Mouse (Mus musculus) T-helper 1 cell (primary cell): ENCODE data around the gene Tbcd.

Source experiments
- in situ Hi-C: fragments of 300-600 bp; cut with MboI, MseI; formaldehyde crosslinking; loops from one replicate; pipeline ENCODE4 v1.15.1; 2025; ENCODE audit warnings: high pct_unique_total_duplicates

Tbcd gene

DNA sequence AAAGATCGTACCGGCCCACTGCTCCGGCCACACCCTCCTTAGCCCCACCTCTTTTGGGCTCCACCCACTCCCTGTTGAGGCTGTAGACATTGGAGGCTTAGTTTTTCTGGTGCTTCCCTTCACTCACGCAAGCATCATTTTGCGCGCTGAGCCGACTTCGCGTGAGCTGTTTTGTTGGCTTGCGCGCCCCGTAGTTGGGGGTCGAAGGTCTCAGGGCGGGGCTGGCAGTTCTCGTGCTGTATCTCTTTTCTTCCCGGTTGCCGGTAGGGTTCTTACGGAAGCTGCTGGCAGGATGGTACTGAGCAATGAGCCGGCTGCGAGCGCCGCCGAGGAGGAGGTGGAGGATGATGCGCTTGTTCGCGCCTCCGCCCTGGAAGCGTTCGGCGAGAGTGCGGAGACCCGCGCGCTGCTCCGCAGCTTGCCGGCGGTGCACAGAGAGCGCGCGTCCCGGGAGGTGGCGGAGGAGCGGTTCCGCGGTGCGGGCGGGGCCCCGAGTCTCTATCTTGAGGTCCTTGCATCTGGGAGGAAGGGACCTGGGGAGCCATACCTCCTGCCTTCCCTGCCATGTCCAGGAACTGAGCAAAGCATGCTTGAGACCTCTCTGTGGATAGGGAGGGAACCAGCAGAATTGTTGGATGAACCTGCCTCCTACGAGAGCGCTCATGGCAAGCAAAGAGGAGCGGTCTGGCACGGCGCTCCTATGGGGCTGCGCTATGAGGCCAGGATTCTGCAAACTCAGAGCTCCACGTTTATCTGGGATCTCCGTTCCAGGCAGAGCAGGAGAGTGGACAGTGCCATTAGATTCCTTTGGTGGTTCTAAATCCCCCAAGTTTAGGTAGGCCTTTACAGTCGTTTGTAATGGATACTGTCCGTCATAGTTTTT, at the start of gene Tbcd:
Tbcd (plus strand) TSS at position 197 of the 883 bp plus-strand sequence.
- in situ Hi-C loops = no loop called here

DNA sequence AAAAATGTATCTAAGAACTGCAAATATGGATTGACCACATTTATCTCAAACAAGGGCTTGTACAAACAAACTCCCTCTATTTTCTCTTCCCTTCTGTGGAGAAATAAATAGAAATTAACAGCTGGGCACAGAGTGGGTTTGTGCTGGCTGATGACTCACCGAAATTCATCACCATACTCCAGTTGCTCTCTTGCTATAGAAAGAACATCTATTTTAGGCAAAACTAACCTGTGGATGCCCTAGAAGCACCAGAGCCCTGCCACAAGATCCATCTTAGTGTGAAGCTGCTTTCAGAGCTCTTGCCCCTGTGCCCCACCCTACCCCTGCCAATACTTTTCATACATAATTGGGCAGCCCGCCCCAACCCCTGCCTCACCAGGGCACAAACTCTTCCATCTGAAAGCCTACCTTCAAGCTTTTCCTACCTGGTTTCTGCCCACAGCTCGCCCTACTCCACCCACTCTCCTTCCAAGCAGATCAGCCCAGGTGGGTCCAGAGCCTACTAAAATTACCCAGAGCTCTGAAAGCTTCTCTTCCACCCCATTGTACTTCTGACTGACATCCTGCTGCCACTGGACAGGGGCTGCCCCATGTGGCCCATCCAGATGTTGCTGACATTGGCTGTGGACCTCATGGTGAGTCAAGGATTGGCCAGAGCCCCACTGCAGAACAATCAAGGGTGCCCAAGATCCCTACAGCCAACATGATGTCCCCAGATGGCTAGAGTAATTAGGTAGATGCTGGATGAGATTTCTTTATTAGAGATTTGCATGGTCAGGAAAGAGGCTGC, 44.2 kb upstream of the Tbcd start:
- in situ Hi-C loops = no loop called here

DNA sequence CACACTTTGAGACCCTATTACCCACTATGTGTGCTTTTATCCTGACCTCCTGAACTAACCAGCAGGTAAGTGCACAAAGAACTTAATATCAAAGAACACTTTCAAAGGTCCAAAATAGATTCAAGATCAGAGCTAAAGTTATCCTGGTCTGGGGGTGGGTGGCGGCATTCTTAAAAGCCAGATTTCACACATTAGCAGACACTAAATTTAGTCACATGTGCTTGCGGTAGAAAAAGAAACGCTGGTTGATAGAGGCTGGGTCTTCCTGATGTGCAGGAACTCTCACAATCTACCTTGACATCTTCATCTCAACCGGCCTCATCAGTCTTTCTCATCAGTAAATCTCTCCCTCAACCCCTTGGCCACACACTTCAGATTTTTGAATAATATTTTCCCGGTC, 37.0 kb upstream of the Tbcd start:
- in situ Hi-C loops = no loop called here

DNA sequence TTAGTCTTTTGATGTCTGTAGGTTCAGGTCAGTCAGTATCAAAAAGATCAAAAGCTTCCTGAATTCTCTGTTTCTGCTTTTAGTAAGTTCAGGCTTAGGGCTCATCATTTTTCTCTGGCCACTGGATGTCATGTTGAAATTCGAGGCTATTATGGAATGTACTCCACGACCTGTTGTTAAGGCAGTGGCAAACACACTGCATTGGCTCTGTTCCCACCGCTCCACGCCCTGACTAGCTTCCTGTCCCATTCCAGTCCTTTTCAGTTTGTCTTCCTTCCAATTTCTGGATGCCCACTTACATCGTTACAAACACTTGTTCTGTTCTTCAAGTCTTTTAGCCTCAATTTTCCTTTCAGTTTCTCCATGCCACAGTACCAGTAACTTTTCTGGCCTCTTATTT, 36.4 kb upstream of the Tbcd start:
- in situ Hi-C loops = no loop called here

DNA sequence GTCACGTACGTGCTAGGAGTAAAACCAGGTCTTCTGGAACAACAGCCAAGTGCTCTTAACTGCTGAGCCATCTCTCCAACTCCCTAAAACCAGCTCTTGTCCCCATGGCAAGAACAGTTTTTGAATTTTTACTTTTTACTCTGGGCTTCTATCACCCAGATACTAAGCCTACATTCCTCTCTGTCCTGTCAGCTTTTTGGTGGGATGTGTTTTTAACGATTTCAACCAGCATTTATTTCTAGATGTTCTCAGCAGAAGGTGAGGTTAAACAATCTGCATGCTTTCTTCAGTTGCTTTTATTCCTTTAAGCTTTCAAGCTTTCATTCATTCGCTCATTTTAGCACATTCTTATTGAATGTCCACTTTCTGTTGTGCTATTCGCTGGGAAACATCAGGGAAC, 33.8 kb upstream of the Tbcd start:
- in situ Hi-C loops = no loop called here

DNA sequence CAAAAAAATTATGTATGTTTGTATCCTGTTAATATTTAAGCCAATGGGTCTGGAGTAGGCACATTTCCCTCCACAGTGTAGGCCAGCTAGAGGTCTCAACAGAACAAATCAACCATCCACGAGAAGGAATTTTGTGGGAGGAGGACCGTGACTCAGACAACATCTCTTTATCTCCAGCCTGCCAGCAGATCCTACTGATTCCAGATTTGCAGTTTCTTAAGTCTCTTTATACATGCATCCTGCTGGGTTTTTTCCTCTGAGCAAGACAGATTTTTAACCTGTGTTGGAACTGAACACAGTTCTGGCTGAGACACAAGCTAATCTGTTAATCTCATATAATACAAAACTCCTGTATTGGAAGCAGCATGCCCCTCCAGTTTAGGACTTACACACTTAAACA, 32.8 kb upstream of the Tbcd start:
- in situ Hi-C loops = no loop called here

DNA sequence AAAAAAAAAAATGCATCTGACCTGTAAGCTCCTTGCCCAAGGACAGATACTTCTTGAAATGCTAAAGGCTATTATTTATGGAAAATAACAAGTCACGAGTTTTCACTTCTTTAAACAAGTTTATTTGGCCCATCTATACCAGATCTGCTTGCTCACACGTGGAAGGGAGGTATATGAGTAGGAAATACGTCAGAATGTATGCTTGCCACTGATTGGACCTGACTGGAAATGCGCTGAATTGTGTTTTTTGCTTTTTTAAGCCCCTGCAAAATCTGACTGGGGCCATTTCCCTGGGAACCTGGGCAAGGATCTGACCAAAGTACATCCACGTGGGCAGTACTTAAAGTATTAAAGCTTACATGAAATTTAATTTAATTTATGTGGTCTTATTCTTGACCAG, 31.4 kb upstream of the Tbcd start:
- in situ Hi-C loops = no loop called here

DNA sequence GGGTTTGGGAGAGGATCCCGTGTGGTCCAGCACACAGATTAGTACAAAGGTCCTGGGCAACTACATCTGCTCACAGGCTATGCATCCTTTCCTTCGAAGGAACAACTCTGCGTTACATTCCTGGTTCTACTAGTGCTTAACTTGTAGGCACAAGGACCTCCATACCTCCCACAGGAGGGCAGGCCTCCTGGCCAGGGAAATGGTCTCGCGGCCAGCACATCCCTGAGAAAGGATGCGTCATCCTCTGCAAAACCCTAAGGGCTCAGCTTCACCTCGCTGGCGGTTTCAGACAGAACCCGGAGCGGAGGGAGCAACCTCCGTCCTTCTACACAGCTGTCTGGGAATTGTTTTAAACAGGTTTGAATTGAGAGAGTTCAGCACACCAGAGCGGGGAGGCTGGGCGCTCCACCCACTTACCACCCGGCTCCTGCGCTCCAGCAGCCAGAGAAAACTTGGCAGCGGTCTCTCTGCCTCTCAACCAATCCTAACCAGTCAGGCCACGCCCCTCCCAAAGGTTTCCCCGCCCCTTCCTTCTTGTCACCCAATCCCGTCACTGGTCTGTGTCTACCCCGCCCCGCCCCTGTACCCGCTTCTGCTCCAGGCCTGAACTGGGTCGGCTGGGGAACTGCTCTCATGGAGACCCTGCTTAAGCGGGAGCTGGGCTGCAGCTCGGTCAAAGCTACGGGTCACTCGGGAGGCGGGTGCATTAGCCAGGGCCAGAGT, 30.8 kb upstream of the Tbcd start, which contains the start of gene Fn3krp:
Fn3krp (plus strand) TSS at position 572 of the 723 bp plus-strand sequence.
- in situ Hi-C loops = no loop called here

DNA sequence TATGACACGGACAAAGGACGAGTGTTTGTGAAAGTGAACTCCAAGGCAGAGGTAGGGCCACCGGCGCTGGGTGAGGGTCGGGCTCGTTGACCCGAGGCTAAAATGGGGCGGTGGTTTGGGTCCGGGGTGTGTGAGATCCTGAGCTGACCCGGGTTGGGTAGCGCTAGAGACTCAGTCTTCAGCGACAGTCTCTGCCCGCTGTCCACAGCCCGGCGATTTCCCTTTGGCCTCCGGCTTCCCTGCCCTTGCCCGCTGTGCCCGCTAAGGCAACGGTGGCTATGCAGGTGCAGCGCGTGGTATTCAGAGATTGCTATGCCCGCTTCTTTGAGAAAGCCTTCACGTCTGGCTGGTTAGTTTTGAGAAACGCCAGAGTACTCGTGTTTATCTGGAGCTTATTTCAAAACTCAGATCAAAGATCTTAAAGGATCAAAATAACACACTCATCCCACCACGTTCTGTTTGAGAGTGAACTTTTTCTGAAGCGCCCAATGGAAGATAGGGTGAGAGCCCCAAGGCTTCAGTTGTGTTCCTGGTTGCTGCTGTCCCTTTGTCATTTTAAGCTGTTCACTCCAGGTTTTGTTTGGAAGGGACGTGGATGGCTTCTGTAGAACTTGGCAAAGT, 30.1 kb upstream of the Tbcd start:
- in situ Hi-C loops = no loop called here

DNA sequence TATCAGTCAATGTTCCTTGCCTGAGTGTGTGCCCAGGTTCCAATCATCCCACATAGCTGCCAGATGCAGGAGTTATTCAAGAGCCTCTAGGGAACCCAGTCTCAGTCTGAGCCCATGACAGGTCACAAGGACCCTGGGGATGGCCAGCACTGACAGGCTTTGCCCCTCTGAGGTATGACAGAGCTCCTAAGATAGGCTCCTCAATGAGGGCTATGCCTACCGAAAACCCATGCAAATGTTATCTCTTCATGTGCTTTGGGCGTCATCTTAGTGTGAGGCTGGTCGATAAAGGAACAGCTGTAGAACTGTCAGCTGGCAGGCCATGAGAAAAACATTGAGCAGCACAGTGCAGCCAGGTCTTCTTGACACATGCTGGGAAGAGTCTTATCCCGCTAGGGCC, 18.4 kb upstream of the Tbcd start:
- in situ Hi-C loops = no loop called here

DNA sequence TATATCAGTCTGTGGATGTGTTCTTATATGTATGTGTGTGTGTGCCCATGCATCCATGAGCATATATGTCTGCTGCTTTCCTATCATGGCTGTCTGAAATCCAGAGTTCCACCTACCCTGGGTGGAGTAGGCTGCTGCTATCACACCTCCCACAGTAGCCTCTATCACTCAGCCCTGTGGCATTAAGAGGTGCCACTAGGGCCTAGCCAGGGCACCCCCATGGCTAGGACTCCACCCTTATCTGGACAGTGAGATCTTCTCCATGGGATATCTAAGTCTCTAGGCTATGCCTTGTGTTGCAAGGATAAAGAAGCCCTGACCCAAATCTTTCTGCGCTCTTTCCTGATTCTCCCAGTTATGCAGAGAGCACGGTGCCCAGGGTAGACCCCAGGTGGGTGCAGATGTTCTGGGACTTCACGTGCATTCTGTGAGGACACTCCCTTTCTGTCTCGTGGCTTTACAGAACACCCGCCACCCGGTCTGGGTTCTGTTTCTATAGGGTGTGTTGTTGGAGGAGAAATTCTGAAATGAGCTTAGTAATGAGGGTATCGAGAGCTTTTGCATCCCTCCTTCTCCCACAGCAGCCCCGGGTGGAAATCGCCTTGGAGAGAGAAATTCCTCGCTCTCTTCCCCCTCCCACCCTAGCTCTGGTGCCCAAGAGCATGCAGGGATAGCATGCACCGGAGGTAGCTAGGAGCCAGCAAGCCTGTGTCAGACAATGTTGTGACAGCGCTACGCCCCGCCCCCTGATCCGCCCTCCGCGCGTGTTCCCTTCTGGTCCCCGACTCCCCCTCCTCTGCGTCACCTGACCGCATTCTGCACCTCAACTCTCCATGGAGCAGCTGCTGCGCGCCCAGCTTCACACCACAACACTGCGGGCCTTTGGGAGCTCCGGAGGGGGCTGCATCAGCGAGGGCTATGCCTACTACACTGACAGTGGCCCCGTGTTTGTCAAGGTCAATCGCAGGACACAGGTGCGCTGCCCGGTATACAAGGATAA, 17.3 kb upstream of the Tbcd start, which contains the start of gene Fn3k:
Fn3k (plus strand) TSS at position 758 of the 1,000 bp plus-strand sequence.
- in situ Hi-C loops = no loop called here

DNA sequence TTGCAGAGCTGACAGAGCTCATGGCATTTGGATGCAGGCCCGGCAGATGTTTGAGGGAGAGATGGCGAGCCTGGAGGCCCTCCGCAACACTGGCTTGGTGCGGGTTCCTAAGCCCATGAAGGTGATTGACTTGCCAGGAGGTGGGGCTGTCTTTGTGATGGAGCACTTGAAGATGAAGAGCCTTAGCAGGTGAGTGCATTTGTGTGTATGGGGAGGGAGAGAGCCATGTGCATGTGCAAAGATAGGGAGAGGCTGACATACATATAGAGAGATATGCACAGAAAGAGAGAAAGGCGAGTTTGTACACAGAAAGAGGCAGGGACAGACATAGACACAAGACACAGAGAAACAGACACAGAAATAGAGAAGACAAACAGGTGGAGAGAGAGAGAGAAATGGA, 14.5 kb upstream of the Tbcd start:
- in situ Hi-C loops = no loop called here

DNA sequence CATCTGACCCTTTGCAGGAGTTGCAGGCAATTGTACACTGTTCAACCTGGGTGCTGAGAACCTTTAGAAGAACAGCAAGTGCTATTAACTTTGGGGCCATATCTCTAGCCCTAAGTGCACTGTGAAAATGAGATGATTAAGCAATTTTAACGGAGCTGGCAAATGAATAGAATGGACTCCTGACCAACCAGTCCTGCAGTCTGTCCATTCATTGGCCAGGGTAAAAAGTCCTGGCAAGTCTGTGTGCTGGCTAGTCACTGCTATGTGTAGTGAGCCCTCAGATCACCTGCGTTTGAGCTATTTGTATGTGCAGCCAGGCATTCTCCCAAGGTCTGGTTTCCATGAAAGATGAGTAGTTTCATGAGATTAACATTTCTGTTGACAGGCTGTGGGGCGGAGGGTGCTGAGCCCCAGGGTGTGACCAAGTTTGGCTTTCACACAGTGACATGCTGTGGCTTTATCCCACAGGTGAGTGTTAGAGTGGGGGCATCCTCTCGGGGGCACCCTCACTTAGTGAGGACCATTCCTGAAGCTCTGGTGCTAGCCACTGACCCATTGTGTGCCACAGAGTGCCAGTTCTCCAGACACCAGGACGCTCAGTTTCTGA, 12.0 kb upstream of the Tbcd start:
- in situ Hi-C loops = no loop called here

DNA sequence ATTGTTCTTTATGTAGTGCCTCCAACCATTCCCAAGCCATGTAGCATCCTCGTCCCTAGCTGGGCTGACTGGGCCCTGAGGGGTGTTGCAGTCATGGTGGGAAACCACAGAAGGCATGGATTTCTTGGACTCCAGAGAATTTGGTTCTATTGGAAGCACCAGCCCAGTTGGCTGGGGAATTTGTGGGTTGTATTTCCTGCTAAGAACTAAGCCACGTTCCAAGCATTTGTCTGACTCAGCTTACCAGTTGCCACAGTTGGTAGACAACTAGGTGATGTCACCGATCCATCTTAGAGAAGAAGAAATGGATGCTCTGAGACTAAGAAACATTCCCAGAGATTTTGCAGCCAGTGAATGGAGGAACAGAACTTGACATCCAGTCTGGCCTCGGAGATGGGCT, 10.1 kb upstream of the Tbcd start:
- in situ Hi-C loops = no loop called here

DNA sequence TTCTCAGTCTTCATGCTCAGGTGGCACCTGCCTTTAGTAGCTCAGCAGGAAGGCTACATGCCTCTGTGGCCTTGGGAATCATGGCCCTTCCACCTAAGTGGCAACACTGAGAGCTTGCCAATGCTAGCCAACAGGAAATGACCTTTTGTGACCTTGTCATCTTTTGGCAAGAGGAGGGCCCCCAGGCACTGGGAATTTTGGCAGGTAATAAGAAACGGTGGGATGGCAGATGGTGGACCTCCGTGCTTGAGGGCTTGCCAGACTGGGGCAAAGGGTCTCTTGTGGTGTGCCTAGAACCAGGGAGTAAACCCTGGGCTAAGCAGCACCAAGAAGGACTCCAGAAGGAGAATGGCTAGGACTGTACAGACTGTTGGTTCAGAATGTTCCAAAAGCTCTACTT, 9.7 kb upstream of the Tbcd start:
- in situ Hi-C loops = no loop called here

DNA sequence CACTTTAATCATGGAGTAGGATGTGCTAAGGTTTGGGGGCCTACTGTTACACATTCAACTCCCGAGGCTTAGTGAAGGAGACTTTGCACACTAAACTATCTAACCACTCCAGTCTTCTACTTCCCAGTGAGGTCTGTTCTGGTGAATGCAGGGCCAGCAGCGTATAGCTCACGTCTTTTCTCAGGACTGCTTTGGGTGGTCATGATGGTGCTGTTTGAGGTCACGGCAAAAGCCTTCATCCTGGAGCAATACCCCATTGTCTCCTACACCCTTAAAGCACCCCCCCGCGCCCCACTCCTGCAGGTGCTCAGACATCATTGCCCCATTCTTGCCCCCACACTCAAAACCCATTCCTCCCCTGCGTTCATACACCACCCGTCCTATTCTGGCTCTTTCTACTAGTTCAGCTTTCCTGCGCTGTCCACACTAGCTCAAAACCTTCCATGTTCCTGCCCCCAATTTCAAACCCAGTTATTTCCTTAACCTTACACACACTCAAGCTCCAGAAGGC, 478 bp upstream of the Tbcd start:
- in situ Hi-C loops = no loop called here

DNA sequence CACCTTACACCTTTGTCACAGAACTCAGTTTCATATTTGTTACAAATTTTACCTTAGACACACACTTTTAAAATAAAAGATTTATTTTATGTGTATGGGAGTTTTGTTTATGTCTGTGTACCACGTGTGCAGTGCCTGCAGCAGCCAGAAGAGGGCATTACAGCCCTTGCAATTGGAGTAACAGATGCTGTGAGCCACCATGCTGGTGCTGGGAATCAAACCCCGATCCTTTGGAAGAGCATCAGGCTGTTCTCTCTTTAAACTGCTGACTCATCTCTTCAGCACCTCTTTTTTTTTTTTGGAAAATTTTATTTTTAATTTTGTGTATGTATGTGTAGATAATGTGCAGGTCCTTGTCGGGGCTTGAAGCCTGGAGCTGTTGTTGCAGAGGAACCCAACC, 6.1 kb downstream of the Tbcd start:
- in situ Hi-C loops = no loop called here

DNA sequence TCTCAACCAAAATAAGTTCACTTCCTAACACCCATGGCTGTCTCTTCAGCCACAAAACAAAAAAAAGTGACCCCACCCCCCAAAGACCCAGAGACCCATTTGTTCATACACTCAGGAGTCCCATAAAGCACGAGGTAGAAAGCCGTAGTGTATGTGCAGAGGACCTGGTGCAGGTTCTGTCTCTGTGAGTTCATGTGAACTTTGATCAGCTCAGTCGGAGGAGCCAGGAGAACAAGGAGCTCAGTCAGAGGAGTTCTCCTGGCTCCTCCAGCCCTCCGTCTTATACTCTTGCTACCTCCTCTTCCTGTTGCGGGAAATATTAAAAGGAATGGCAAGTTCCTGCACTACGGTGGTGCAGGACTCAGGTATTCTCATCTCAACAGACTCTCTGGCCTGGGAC, 15.7 kb downstream of the Tbcd start:
- in situ Hi-C loops = no loop called here

DNA sequence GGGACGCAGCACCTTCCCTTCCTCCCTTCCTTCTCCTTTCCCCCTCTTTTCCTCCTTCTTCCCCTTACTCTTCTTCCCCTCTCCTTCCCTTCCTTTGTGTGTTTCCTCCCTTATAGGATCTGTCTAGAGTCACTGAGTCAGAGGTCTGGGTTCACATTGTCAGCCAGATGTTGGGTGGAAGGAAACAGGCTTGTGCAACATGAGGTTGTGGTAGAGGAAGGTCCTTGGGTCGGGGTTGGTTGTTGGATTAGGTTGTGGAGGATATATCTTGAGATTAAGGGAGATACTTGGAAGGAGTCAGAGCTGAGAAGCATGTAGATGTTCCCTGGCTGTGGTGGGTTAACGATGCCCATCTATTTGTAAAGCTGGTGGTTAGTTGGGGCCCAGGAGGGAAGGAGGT, 23.1 kb downstream of the Tbcd start:
- in situ Hi-C loops = loop anchor here (5.0 kb wide), 1 partner anchor 82 kb away; no protein-coding TSS in a partner anchor
